Mouse (Mus musculus) adrenal gland, postnatal 25 days (tissue): ENCODE results near the gene Tvp23b. TPM values are rescaled to one million over a fixed set of nuclear protein-coding genes. Genes with fewer than 3 reads are reported as not detected.

Experiments
- DNase-seq: peaks from one replicate; pipeline ENCODE4 v3.0.0; 2021; ENCODE audit warnings: mixed read lengths
- total RNA-seq: library from RNA; stranded (reverse); gene quantifications from 2 replicates; pipeline ENCODE4 v1.2.3, GENCODE M21; 2021

The Tvp23b gene
- total RNA-seq, 1 experiment from 2014 or later, result 58.5 TPM

DNA sequence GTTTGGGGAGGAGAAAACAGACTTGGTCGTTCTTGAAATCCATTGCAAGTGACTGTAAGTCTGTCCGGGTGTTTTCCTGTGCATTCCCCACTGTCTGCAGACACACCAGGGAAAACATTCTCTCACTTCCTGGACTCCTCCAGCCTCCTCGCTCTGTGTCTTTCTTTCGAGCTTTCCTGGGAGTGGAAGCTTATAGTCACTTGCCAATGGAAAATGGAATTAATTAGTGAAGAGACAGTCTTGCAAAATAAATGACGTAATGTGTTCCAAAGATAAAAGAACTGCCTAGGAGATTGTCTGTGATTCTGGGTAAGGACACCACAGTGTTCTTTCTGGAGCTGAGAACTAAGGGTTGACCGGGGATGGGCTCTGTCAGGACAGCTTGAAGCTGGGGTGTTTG is 64.3 kb downstream of the Tvp23b start:
- DNase-seq, result no peak

- DNase-seq, result no peak
These were observed 66.3 kb downstream of the Tvp23b start for GRCm38 (mm10) chr11:62945514-62945913.

DNA sequence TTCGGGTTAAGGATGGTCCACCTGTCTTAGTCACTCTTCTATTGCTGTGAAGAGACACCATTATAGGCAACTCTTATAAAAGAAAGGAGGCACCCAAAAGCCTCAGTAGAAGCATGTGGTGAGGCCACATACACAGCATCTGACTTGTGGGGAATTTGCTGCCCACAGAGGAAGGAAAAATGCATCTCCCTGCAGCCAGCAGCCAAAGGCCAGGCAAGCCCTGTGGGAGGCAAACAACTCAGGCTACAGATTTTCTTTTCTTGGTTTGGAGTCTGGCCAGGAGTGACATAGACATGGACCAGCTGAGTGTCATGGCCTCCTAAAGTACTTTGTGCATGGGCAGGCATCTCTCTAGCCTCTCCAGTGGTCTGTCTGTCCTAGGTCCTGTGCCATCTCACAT is 70.3 kb downstream of the Tvp23b start:
- DNase-seq, result no peak

- no peak for DNase-seq
These were observed 71.8 kb downstream of the Tvp23b start, which contains the start of gene Cdrt4 for GRCm38 (mm10) chr11:62951012-62951411. Gene Cdrt4, plus strand, starts transcription at chr11:62951193.

DNA sequence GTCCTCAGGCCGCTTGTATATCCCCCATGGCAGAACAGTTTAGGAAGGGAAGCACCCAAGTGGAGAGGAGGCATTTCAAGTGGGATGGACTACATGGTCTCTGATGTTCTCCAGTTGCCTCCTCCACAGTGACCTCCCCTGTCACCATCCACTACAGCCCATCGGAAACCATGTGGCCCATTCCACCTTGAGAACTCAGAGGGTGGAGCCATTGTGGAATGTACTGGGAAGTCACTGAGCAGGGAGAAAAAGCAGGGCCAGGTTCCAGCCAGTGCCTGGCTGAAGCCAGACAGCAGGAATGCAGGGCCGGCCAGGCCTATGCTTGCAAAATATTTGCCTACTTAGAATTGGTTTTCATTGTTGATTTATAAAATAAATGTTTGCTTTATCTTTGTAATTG is 75.5 kb downstream of the Tvp23b start:
- no peak for DNase-seq

GRCm38 (mm10) chr11:62955186-62955585 is 75.9 kb downstream of the Tvp23b start:
- DNase-seq, result no peak

DNA sequence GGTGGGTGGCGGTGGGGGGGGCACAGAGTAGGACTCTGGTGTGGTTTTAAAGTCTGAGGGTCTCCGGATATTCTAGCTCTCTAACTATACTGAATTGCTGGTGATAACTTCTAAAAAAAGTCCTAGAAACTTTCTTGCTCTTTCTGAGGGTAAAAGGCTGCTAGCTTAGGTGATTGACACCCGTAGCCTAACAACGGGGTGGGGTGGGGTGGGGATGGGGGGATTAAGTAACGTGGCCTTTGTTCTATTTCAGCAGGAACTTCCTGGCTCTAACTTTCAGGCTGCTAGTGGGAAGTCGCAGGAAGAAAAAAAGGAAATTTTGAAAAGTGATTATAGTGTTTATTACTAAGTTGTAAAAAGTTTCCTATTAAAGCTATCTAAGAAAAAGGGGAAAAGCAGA is 76.5 kb downstream of the Tvp23b start:
- DNase-seq, result no peak

GRCm38 (mm10) chr11:62957626-62958180 is 78.4 kb downstream of the Tvp23b start:
- no peak for DNase-seq

DNA sequence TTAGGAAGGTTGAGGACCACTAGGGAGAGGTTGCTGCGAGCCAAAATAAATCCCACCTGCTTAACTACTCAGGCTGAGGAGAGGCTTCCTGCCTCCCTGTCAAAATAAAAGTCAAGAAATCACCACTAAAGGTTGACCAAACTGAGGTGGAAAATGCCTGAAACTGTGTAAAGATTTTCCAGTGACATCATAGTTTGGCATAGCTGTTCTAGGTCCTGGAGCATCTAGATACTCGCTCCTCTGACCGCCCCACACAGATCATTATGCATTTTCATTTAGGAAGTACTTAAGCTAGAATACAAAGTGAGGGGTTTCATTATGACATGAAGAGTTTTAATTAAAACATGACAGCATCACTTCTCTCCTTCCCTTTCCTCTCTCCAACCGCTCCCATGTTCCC is 84.0 kb downstream of the Tvp23b start:
- DNase-seq, result no peak

DNA sequence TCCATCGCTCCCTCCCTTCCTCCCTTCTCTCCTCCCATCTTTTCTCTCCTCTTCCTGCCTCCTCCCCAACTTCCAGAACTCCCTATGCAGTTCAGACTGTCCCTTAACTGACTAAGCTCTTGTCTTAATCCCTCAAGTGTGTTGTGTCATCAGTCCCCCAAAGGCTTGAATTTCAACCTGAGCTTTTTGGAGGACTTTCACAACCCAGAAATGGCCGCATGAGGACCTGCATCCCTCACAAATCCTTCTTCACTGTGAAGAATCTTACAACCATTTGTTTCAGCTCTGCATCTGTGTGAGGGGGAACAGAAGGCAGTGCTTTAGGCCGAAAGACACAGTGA is 87.1 kb downstream of the Tvp23b start:
- DNase-seq, result no peak

Other genes with a start within 250 kb of the Tvp23b start
- 37.2 and 44.9 TPM in 2 replicates for gene Lrrc75a, start 230.9 kb upstream of the Tvp23b start, total RNA-seq
- 35.7 and 49.0 TPM in 2 replicates for gene Mmgt2, start 230.8 kb upstream of the Tvp23b start, total RNA-seq
- gene Zfp287, start 147.6 kb upstream of the Tvp23b start, total RNA-seq, result 4.4 and 5.4 TPM in 2 replicates
- not detected in 2 replicates for gene Gm10428, start 126.4 kb upstream of the Tvp23b start, total RNA-seq
- 2.1 and 2.5 TPM in 2 replicates for gene Zfp286, start 90.0 kb upstream of the Tvp23b start, total RNA-seq
- gene Trim16, start 59.2 kb upstream of the Tvp23b start, total RNA-seq, result 5.9 and 6.4 TPM in 2 replicates
- gene Fbxw10, start 32.4 kb upstream of the Tvp23b start, total RNA-seq, result 1.1 and 2.4 TPM in 2 replicates
- not detected in 2 replicates for gene Cdrt4, start 71.7 kb downstream of the Tvp23b start, total RNA-seq
- 0.18 TPM in 1 of 2 replicates, not detected in the other for gene Tekt3, start 182.2 kb downstream of the Tvp23b start, total RNA-seq
- 161 and 162 TPM in 2 replicates for gene Pmp22, start 249.5 kb downstream of the Tvp23b start, total RNA-seq